Mouse (Mus musculus) heart, embryonic 14.5 days (tissue): Measurements from ENCODE around the gene Hat1. TPM values are rescaled to one million over a fixed set of nuclear protein-coding genes. Genes with fewer than 3 reads are reported as not detected.
A peak's percentile ranks its signal among the peaks of the same experiment; 100 is the strongest.
"Not testable (repeated sequence)": the region's sequence is repeated elsewhere in the genome, so short reads cannot be mapped to it uniquely, and the experiment has no call there.

Experiments used
- ATAC-seq: fragments of 200-750 bp; cut with Nextera tagmentation; 2 replicates; pipeline ENCODE4 v1.8.0; 2017; ENCODE audit warnings: low read depth, moderate TSS enrichment; ENCODE audit not compliant: insufficient number of reproducible peaks, insufficient read depth, low FRiP score
- H3K27ac ChIP-seq, 2 experiments: fragments of 200-500 bp in 1 of 2; fragments of 300-500 bp in 1 of 2; sonication (generic) in 1 of 2; replicated peaks in 1 of 2; 2 replicates each; pipeline ENCODE4 v1.5.1; 2012 to 2014; ENCODE audit warnings: low read depth in 2 of 2, low read length in 2 of 2, control low read depth in 1 of 2, mild to moderate bottlenecking in 1 of 2, mixed read lengths in 1 of 2; ENCODE audit not compliant: control insufficient read depth in 1 of 2, insufficient read depth in 1 of 2
- H3K27me3 ChIP-seq: fragments of 300-500 bp; sonication (generic); 2 replicates; pipeline ENCODE4 v1.6.1; 2014; ENCODE audit warnings: mild to moderate bottlenecking, low read length, control low read depth; ENCODE audit not compliant: control insufficient read depth, insufficient read depth
- H3K36me3 ChIP-seq: fragments of 300-500 bp; sonication (generic); 2 replicates; pipeline ENCODE4 v1.6.1; 2014; ENCODE audit warnings: mild to moderate bottlenecking, control low read depth, low read length, mixed read lengths; ENCODE audit not compliant: control insufficient read depth, insufficient read depth
- H3K4me1 ChIP-seq, 2 experiments: fragments of 200-500 bp in 1 of 2; fragments of 300-500 bp in 1 of 2; sonication (generic) in 1 of 2; 2 replicates each; pipeline ENCODE4 v1.6.1; 2012 to 2014; ENCODE audit warnings: low read length in 2 of 2, control low read depth in 1 of 2, mixed read lengths in 1 of 2; ENCODE audit not compliant: control insufficient read depth in 2 of 2, insufficient read depth in 2 of 2
- H3K4me2 ChIP-seq: fragments of 300-500 bp; sonication (generic); 2 replicates; pipeline ENCODE4 v1.6.1; 2014; ENCODE audit warnings: mild to moderate bottlenecking, low read length
- H3K4me3 ChIP-seq, 2 experiments: fragments of 200-500 bp in 1 of 2; fragments of 300-500 bp in 1 of 2; sonication (generic) in 1 of 2; 2 replicates each; pipeline ENCODE4 v1.5.1; 2012 to 2014; ENCODE audit warnings: low read length in 2 of 2, mild to moderate bottlenecking in 2 of 2, control low read depth in 1 of 2, low read depth in 1 of 2, moderate library complexity in 1 of 2; ENCODE audit not compliant: control insufficient read depth in 1 of 2, insufficient read depth in 1 of 2
- H3K9ac ChIP-seq: fragments of 300-500 bp; sonication (generic); 2 replicates; pipeline ENCODE4 v1.6.1; 2014; ENCODE audit warnings: mild to moderate bottlenecking, low read length
- H3K9me3 ChIP-seq: fragments of 300-500 bp; sonication (generic); 2 replicates; pipeline ENCODE4 v1.6.1; 2016; ENCODE audit warnings: low read length, control low read depth; ENCODE audit not compliant: control insufficient read depth
- WGBS: fragments of 180-500 bp; shearing (Covaris S2); extraction: QIAGEN DNeasy Blood & Tissue Kit; methylation state at CpG from one replicate; pipeline ENCODE4 v1.1.7; 2014; 5-methylcytosine and 5-hydroxymethylcytosine counted together
- polyA plus RNA-seq: library from polyadenylated mRNA; unstranded; fragments of >200 nt; fragmentation: Nextera tagmentation; extraction: Ambion mirVana; gene quantifications from 2 replicates; pipeline ENCODE4 v1.2.1, GENCODE M21; 2014

Hat1 gene
- polyA plus RNA-seq, 1 experiment from 2014 or later: 107 TPM

DNA sequence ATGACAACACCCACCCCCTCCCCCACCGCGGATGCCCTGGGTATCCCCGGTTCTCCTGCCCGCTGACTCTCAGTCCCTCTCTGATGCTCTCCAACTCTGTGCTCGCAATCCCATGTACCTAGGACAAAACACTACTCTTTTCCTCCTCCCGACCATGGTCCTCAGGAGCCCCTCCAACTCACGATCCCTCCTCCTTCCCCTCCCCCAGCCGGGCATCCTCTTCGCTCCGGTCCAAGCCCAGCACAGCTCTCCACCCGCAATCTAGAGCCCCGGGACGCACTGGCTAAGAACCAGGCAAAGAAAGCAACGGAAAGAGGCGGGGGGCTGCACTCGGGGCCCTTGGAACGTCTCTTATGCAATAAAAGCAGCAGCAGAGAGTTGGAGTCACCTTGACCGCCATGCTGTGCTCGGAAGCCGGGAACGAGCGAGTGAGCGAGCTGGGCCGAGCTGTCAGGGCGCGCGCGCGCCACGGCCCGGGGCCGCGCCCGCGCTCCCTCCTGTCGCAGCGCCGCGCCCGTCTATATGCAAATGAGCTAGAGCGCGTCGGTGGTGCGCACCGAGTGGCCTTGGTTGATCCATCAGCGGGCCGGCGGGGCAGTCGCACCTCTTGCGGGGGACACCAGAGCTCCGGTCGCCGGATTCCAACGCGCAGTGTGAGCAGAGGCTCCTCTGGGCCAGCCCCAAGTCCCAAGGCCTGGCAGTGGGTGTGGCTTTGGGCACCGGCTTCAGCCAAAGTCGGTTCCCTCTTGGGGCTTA is 21.5 kb upstream of the Hat1 start, which contains the start of gene Slc25a12:
Slc25a12 (minus strand) TSS at position 625 of the 756 bp plus-strand sequence.
- peak within 1 kb of the TSS; percentile 88 to 95 for H3K27ac ChIP-seq
- ATAC-seq: peak; percentile 92
- peak within 1 kb of the TSS; percentile 73 for H3K4me2 ChIP-seq
- peaks cover 5% of the 10 kb centered on the region; the same call in 1 of the 2 replicates for H3K36me3 ChIP-seq
- H3K27me3 ChIP-seq: no peaks in the 10 kb centered on the region
- H3K9ac ChIP-seq: peak within 1 kb of the TSS; percentile 93
- peak within 1 kb of the TSS; percentile 86 to 91 for H3K4me3 ChIP-seq
- H3K4me1 ChIP-seq: peaks cover 0 to 22% of the 10 kb centered on the region in 2 experiments; a peak in 2 of 4 replicates
- WGBS: under 1% methylated on average over 57 of the region's 57 CpGs
- H3K9me3 ChIP-seq: no peaks in the 10 kb centered on the region

DNA sequence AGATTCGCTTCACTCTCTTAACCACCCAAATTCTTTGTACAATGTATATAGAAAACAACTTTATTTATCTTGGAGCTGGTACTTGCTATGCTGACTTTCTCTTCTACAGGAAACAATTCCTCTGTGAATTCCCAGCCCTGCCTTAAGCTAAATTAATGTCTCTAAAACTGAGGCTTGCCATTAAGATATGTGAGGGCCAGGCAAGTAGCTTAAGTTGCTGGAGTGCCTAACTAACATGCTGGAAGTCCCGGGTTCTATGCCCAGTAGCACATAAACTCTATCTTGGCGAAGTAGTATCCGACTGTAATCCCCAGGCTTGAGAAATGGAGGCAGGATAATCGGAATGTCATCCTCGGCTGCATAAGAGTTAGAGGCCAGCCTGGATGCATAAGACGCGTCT is 20.7 kb upstream of the Hat1 start:
- H3K27me3 ChIP-seq: no peaks in the 10 kb centered on the region
- H3K9me3 ChIP-seq: no peaks in the 10 kb centered on the region
- peak overlapping the region in 1 of 2 experiments; percentile 95; a peak in 1 of 4 replicates for H3K27ac ChIP-seq
- 41% methylated on average over 8 of the region's 8 CpGs for WGBS
- peak overlapping the region in 1 of 2 experiments; percentile 91; a peak in 2 of 4 replicates for H3K4me3 ChIP-seq
- H3K4me2 ChIP-seq: peak overlapping the region; percentile 73
- peaks cover 4% of the 10 kb centered on the region; the same call in 1 of the 2 replicates for H3K36me3 ChIP-seq
- H3K9ac ChIP-seq: peak overlapping the region; percentile 93
- ATAC-seq: no peak
- H3K4me1 ChIP-seq: peaks cover 0 to 22% of the 10 kb centered on the region in 2 experiments; a peak in 2 of 4 replicates

DNA sequence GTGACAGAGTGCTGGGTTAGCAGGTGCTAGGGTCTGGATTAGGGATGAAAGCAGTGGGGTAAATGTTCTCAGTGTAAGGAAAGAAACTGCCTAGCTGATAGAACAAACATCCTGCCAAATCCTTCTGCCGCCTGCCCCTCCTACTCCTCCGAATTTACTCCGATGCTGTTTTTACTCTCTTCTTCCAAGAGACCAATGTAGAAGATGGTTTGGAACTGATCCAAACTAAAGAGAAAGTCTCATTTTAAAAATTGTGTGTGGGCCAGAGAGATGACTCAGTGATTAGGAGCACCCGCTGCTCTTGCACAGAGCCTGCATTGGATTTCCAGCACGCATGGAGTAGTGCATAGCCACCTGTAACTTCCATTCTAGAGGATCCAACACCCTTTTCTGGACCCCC is 17.0 kb upstream of the Hat1 start:
- ATAC-seq: no peak
- Histone ChIP-seq H3K9me3 (no peaks in the 10 kb centered on the region), H3K4me2 (no peak overlapping the region), H3K27me3 (no peaks in the 10 kb centered on the region), H3K4me1 (peaks cover 2 to 5% of the 10 kb centered on the region in 2 experiments; a peak in 2 of 4 replicates), H3K27ac (no peak overlapping the region), H3K9ac (no peak overlapping the region), H3K4me3 (no peak overlapping the region), H3K36me3 (no peaks in the 10 kb centered on the region)
- WGBS: 76% methylated on average over 5 of the region's 5 CpGs

DNA sequence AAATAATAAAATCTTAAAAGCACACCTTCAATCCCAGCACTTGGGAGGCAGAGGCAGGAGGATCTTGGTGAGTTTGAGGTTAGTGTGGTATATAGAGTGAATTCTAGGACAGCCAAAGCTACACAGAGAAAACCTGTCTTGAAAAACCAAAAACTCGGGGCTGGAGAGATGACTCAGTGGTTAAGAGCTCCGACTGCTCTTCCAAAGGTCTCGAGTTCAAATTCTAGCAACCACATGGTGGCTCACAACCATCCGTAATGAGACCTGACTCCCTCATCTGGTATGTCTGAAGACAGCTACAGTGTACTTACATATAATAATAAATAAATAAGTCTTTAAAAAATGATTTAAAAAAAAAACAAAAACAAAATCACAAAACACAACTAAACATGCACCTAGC is 16.5 kb upstream of the Hat1 start:
- ATAC-seq, H3K4me2 ChIP-seq, H3K9ac ChIP-seq, H3K36me3 ChIP-seq, H3K4me1 ChIP-seq, H3K27ac ChIP-seq, H3K4me3 ChIP-seq, H3K9me3 ChIP-seq, H3K27me3 ChIP-seq: not testable (repeated sequence)
- 87% methylated on average over 4 of the region's 4 CpGs for WGBS

DNA sequence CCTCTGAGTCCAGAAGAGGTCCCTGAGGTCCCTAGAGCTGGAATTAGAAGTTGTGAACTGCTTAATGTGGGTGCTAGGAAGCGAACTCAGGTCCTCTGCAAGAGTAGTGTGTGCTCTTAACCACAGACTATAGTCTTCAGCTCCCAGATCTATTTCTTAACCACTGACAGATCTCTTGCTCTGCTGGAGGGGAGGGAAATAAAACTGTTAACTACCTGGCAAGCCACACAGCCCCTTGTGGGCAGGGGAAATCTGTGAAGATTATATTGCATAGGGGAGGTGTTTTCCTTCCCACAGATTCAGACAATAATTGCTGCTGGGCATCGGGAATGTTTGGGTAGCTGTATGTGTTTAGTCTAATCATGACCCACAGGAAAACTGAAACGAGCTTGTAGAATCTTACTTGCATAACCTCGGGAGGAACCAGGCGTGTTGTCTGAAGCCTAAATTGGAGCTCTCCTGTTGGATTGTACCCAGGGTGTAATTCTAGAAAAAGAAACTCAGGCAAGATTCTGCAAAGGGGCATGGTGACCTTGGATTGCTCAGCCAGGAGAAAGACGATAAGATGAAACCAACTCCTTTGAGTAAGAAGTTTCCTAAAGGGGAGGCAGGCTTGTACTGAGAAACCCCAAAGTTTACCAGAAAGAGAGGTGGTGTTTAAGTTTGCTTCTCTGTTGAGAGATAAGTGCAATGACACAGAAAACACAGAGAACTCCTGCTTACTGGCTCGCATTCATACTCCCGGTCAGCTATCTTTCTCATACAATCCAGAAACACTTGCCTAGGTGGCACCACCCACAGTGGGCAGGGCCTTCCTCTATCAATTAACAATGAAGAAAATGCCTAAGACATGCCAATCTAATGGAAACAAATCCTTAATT is 14.2 kb upstream of the Hat1 start:
- Histone ChIP-seq H3K9ac (no peak overlapping the region), H3K4me1 (peaks cover 0 to 2% of the 10 kb centered on the region in 2 experiments; a peak in 1 of 4 replicates), H3K27me3 (no peaks in the 10 kb centered on the region), H3K36me3 (no peaks in the 10 kb centered on the region), H3K9me3 (no peaks in the 10 kb centered on the region), H3K4me2 (0 out of 2 replicates have a peak overlapping the region, but pooled peaks have one; percentile 18), H3K4me3 (no peak overlapping the region), H3K27ac (peak overlapping the region; percentile 3 to 61; a peak in 2 of 4 replicates)
- WGBS: 55% methylated on average over 8 of the region's 8 CpGs
- no peak for ATAC-seq

DNA sequence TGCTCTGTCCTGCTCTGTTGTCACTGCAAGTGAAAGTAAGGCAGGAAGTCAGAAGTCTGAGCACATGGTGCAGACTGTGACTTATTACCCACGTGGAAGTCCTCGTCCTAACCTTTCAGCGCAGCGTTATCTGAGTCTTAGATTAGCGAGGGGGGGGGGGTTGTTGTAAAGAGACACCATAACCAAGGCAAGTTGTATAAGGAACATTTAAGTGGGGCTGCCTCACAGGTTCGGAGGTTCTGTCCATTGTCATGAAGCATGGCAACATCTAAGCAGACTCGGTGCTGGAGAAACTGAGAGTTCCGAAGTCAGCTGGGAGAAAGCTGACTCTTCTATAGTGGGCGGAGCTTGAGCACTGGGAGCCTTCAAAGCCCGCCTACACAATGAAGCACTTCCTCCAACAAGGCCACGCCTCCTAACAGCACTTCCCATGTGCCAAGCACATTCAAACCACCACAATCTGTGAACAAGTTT is 12.3 kb upstream of the Hat1 start:
- no peaks in the 10 kb centered on the region for H3K9me3 ChIP-seq
- WGBS: 18% methylated on average over 11 of the region's 11 CpGs
- H3K9ac ChIP-seq: no peak overlapping the region
- peaks cover 0 to 2% of the 10 kb centered on the region in 2 experiments; a peak in 1 of 4 replicates for H3K4me1 ChIP-seq
- H3K36me3 ChIP-seq: no peaks in the 10 kb centered on the region
- no peak overlapping the region for H3K27ac ChIP-seq
- peak overlapping the region; percentile 52 for H3K4me2 ChIP-seq
- ATAC-seq: no peak
- no peaks in the 10 kb centered on the region for H3K27me3 ChIP-seq
- peak overlapping the region in 1 of 2 experiments; percentile 14; a peak in 1 of 4 replicates for H3K4me3 ChIP-seq

DNA sequence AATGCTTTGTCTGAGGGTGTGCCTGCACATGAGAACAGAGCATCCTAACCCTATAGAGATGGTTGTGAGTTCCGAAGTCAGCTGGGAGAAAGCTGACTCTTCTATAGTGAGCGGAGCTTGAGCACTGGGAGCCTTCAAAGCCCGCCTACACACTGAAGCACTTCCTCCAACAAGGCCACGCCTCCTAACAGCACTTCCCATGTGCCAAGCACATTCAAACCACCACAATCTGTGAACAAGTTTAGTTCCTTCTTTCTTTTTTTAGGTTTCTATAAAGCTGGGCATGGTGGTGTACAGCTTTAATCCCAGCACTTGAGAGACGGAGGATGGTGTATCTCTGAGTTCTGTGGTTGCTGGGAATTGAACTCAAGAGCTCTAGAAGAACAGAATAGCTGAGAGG is 11.3 kb upstream of the Hat1 start:
- Histone ChIP-seq H3K9ac (no peak overlapping the region), H3K27ac (no peak overlapping the region), H3K9me3 (no peaks in the 10 kb centered on the region), H3K4me3 (no peak overlapping the region), H3K36me3 (no peaks in the 10 kb centered on the region), H3K27me3 (no peaks in the 10 kb centered on the region), H3K4me1 (peaks cover 0 to 2% of the 10 kb centered on the region in 2 experiments; a peak in 1 of 4 replicates), H3K4me2 (no peak overlapping the region)
- no peak for ATAC-seq
- WGBS: 88% methylated on average over 5 of the region's 5 CpGs
